Mouse (Mus musculus) embryo, embryonic 10.5 days (tissue): Measurements from ENCODE around the gene Zbtb25.

Experiments
- DNase-seq: peaks from one replicate; pipeline ENCODE4 v3.0.0-alpha.2; 2015; ENCODE audit warnings: low spot score

Zbtb25 gene

GRCm38 (mm10) chr12:76336111-76336965 is 33.1 kb downstream of the Zbtb25 start:
- DNase-seq: no peak

GRCm38 (mm10) chr12:76335641-76336040 is 33.8 kb downstream of the Zbtb25 start:
- no peak for DNase-seq

GRCm38 (mm10) chr12:76333688-76334087 is 35.7 kb downstream of the Zbtb25 start:
- DNase-seq: no peak

- DNase-seq: no peak
These were observed 40.6 kb downstream of the Zbtb25 start for GRCm38 (mm10) chr12:76328567-76329354.

- no peak for DNase-seq
These were observed 42.8 kb downstream of the Zbtb25 start for GRCm38 (mm10) chr12:76326437-76327220.

- peak; percentile 86 for DNase-seq
These were observed 44.5 kb downstream of the Zbtb25 start, which contains the start of gene Akap5 for GRCm38 (mm10) chr12:76324679-76325431. TSS of gene Akap5 (plus strand) at chr12:76324891.

- peak; percentile 8 for DNase-seq
These were observed 50.9 kb downstream of the Zbtb25 start for GRCm38 (mm10) chr12:76318282-76319212.

- no peak for DNase-seq
These were observed 57.5 kb downstream of the Zbtb25 start for GRCm38 (mm10) chr12:76311951-76312350.

- no peak for DNase-seq
These were observed 58.2 kb downstream of the Zbtb25 start for GRCm38 (mm10) chr12:76311227-76311626.

- DNase-seq: no peak
These were observed 58.8 kb downstream of the Zbtb25 start for GRCm38 (mm10) chr12:76310633-76311032.

GRCm38 (mm10) chr12:76310007-76310406 is 59.4 kb downstream of the Zbtb25 start:
- no peak for DNase-seq

- no peak for DNase-seq
These were observed 61.0 kb downstream of the Zbtb25 start for GRCm38 (mm10) chr12:76308436-76308835.

- DNase-seq: peak; percentile 45
These were observed 61.4 kb downstream of the Zbtb25 start for GRCm38 (mm10) chr12:76307964-76308363.

- DNase-seq: no peak
These were observed 62.4 kb downstream of the Zbtb25 start for GRCm38 (mm10) chr12:76306852-76307561.

- no peak for DNase-seq
These were observed 64.3 kb downstream of the Zbtb25 start for GRCm38 (mm10) chr12:76305107-76305506.

- DNase-seq: no peak
These were observed 65.2 kb downstream of the Zbtb25 start for GRCm38 (mm10) chr12:76304199-76304598.

- no peak for DNase-seq
These were observed 65.9 kb downstream of the Zbtb25 start for GRCm38 (mm10) chr12:76303474-76303873.

GRCm38 (mm10) chr12:76300367-76300766 is 69.0 kb downstream of the Zbtb25 start:
- DNase-seq: no peak

- DNase-seq: no peak
These were observed 70.0 kb downstream of the Zbtb25 start for GRCm38 (mm10) chr12:76299361-76299906.
